Mouse (Mus musculus): ENCODE results near the gene Tbcd.

Gene Tbcd

DNA sequence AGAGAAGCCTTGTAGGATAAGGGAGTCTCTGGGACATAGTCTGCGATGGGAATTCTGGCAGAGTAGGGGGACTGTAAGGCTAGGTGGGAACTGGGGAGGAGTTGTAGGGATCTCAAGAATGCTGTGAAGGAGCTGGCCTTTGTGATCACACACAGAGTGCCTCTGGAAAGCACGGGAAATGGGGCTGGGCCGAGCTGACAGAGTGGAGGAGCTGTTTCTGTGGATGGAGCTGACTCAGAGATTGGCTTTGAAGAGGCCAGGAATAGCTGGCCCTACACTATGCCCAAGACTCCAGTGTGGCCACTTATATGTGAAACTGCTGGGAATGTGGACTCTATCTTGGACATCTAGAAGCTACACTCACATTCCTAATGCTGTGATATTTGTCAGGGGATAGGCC lies 84.8 kb downstream of the Tbcd start:
- DNase-seq (ENCODE audit: low spot score) = no peak

DNA sequence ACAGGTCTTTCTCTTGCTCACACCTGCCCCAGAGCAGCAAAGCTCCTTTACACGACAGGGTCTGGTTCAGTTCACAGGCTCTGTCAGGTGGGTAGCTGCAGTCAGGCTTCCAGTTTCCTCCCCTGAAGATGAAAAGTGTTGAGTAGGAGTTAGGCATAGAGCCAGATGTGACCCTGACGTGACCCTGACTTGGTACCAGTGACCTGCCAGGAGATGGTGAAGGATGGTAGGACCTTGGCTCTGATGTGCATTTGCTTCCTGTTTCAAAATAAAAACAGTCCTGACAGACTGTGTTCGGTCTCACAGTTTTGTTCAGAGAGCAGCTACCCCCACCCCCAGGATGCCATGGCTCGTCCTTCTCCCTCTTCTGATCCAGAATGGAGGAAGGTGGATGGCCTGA lies 90.7 kb downstream of the Tbcd start:
- no peak for DNase-seq (ENCODE audit: low spot score)

DNA sequence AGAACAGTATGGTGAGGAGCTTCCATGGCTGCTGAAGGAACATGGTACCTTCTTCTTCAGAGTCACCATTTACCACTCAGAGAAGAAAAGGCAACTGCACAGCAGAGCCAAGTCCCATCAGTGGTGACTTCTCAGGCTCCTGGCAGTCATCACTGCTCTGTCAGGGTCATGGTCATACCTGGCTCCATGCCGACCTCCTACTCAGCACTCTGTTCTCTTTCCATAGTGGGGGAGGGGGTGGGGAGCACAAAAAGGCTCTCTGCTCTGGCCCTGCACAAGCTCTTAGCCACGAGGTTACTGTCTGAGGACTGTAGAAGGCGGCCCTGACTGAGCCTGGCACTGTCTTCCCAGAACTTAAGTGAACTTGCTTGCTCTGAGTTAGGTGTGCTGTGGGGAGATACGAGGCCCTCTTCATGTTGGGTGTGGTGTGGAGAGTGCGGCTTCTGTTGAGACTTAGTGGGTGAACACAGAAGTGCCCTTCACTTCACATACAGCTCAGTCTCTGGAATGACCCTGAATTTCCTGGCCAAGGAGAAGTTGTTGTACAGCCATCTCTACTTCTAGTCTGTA lies 91.6 kb downstream of the Tbcd start:
- DNase-seq (ENCODE audit: low spot score) = no peak

DNA sequence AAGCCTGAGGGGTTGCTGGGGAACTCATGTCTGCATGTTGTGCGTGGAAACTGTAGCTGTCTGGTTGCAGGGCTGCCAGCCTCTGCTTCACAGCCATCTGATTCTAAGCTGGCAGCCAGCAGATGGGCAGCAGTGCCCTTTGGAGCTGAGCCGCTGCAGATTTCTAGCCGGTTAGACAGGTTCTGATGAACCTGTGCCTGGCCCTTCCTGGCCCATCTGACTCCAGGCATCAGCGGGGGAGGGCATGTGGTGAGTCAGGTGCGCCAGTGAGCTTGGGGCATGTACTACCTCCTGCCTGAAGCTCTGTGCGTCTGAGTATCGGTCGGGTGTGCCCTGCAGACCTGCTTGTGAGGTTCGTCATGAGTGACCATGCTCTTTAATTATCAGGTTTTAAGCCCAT lies 92.2 kb downstream of the Tbcd start:
- DNase-seq (ENCODE audit: low spot score) = no peak

DNA sequence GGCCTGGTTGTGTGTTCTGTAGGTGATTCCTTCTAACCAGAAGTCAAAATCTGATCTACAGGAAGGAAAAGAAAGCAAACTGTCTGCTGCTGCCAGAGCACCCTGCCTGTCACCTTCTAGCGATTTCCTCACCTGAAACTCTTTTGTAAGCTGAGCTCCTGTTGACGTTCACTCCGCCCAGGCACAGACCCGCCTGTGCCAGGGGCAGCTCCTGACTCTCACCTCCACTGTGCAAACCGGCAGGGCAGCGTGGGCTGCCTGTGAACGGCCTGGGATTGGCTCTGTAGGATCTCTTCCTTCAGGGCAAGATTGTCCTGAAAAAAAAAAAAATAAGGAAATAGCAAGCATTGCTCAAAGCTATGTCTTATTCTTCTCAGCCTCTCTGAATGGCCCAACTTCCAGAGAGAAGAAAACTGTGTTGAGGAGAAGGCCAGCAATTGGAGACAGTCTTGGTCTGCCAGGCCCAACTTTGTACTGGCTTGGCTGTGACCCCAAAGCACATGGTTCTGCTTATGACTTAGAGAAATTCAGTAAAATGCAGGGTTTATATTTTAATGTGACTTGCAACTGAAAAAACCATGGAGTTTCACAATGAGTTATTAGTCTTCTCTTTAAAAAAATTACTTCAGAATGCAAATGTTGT lies 93.1 kb downstream of the Tbcd start:
- DNase-seq (ENCODE audit: low spot score) = no peak

DNA sequence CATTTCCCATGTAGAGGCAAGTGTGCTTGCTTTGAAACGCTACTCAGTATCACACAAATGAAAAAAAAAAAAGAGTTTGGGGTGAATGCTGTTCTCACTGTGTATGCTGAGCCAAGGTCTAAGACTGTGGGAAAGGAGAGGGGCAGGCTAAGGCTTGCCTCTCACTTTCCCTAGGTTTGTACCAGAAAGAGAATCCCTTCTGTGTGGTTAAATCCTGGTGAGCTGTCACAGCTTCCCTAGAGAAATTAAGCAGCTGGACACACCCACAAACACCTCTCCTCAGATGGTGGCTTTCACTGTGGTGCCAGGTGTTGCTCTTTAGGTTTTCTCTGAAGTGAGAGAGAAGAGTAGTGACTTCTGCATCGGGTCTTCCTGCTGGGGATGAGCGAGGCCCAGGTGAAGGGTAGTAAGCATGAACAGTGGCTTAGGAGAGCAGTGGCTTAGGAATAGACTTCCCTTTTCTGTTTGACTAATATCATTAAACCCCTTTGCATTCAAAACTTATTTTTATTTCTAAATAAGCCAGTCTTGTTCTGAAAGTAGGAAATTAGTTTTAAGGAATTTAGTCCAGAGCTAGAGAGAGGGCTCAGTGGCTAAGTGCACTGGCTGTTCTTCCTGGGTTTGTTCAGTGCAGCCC lies 93.8 kb downstream of the Tbcd start:
- no peak for DNase-seq (ENCODE audit: low spot score)

DNA sequence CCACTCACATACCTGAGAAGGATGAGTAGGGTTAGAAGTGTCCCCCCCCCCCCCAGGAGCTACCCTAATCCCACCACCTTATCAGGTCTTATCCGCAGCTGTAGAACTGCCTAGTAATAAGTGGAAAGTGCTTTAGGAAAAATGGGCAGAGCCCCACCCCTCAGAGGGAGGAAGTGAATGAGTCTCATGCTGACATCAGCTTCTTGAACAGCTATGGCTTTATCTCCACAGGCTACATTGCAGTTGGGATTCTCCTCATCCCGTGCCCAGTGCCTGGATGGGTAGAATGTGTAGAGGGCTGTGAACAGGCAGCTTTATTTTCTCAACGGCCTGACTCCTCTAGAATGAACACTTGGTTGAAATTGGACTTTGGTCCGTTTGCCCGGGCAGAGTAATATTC lies 95.5 kb downstream of the Tbcd start:
- DNase-seq (ENCODE audit: low spot score) = no peak

DNA sequence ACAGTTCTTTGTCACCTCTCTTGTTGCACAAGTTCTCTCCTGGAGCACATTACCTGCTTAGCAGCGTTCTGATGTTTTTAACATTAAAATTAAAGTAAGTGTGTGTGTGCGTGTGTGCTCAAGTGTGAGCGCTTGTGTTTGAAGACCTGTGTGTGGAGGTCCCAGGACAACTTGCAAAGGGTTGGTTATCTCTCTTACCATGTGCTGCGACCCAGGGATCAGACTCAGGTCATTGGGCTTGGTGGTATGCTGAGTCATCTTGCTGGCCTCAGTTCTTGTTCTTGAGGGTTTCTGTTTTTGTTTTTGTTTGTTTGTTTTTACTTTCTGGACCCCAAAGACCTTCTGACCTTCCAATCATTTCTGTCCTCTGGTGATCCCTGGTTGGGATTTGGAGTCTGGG lies 96.2 kb downstream of the Tbcd start:
- DNase-seq (ENCODE audit: low spot score) = no peak

DNA sequence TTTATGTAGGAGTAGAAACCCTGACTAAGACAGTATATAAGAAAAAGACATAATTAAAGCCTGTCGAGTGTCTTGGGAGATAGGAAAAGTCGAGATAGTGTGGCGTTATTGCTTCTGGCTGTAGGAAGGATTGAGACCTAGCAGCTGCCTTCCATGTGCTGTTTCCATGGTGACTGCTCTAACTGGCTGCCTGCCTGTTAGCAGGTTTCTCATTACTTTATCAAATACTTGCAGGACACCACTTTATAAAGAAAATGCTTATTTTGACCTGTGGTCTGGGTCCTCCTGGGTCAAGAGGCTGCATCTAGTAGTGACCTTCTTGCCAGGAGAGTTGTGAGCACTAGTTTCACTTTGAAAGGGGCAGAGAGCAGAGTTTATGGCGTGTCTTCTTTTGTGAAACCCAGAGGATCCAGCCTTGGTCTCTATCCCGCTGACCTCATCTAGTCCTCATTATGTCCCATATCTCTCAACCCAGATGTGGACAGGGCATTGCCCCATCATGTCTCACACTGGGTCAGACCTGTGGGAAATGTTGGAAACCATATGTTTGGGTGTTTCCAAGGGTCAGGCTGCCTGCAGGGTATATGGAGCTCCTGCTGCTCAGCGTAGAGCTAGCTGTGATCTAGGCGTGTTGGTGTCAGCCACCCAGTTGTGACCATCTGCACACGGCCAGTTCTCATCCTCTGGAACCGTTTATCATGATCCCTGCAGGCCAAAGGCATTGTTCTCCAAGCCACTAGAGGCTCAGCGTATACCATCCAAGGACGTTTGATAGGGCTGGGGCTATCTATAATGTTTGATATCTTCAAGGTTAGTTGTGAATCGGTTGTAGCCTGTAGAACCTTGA lies 97.5 kb downstream of the Tbcd start:
- DNase-seq (ENCODE audit: low spot score) = no peak

DNA sequence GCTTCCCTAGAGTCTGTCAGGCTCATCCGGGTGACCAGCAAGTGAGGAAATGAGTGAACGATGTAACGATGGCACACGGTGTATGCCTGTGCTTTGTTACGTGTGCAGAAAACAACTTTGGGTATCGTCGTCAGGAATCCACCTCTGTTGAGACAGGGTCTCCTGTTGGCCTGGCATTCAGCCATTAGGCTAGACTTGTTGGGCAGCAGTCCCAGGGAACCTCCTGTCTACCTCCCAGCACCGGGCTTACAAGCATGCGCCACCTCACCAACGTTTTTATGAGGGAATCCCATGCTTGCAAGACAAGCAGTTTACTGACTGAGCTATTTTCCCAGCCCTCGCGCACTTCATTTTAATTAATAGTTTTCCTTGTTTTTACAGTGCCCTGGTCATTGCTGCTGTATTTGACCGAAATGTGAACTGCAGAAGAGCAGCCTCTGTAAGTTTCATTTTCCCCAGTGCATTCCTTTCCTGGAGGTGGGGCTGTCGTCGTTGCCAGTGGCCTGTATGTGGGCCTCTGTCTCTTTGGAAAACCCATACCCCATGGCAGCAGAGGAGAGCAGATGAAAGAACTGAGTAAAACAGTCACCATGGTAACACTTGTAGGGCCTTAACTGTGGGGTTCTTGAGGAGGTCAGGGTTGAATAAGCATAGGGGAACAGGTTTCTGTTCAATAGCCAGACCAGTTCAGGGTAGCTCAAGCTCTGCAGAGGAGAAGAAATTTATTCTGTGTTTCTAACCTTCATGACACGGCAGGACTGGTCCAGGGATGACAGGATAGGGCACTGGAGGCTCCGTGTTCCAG lies 98.3 kb downstream of the Tbcd start:
- no peak for DNase-seq (ENCODE audit: low spot score)

DNA sequence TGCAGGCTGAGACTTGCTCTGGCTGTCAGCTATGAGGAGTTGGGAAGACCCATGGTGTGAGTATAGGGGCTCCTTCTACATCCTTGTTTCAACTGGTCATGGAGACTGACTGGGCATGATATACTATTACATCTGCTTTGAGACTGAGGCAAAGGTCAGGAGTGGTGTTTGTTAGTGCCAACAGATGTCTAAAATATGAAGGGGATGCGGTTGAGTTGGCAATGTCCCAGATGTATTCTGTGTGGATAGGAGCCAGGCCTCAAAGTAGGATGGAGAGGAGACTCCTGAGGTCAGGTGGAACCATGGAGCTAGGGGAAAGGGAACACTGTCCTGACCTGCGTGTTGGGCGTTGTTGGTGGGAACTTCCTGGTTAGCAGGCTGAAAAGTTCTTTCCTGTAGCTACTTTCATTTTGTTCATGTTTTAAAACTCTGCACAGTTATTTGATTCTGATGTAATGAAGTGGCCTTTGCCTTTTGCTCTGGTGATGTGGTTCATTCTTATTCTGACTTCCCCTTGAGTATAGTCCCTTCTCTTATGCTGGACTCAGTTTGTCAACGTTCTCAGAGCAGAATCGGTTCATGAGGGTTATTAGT lies 99.6 kb downstream of the Tbcd start:
- DNase-seq (ENCODE audit: low spot score) = no peak

DNA sequence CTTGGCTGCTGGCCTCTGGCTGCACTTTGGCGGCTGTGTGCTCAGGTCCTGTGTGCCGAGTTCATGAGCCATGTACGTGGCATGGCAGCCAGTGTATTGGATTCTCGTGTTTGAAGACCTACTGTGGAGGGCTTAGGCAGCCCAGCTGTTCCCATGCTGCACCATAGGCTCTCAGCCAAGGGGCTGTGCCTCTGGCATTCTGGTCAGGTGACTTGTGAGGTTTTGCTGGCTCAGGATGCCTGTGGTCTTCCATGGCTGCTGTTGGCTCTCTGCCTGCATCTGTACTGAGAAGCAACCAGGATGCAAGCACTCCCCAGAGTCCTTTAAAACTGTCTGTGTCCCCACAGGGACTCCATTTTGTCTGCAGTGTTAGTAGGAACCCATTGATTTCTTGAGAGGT lies 100.4 kb downstream of the Tbcd start:
- no peak for DNase-seq (ENCODE audit: low spot score)

DNA sequence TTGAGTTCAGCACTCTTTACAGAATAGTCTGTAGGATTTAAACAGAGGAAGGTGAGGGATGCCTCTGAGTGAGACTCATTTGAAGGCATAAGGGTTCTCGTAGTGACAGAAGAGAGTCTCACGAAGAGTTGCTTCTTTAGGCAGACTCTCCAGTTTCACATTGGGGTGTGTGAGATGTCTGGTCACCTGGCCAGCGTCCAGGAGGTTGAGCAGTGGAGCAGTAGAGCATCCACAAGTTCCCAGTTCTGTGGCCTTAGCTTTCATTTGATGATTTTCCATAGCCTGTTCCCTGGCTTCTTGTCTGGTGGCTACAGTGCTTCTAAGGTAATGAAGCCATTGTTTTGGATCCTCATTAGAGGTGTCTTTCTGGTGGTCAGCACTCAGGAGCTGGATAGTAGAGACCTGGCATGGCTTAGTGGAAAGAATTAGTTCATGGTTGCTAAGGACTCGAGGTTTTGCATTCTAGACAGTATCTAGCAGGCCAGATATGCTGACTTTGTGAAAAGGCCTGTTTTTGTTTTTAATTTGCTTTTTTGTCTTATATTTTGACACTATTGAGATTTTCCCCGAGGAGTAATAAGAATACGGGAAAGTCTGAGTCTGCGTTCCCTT lies 101.2 kb downstream of the Tbcd start:
- no peak for DNase-seq (ENCODE audit: low spot score)

DNA sequence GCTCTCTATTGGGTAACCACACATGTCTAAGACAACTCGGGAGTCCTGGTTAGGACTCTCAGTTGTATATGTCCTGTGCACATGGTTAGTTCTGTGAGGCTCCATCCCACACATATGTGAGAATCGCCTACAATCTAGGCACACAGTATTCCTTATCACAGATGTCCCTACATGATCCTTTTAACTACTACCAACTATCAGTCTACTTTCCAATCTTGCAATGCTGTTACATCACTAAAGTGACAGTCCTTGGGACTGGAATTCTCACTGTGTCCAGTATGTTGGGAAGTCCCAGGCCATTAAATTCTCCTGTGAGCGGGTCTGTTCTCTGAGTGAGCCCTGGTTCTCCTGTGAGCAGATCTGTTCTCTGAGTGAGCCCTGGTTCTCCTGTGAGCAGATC lies 101.7 kb downstream of the Tbcd start:
- no peak for DNase-seq (ENCODE audit: low spot score)

DNA sequence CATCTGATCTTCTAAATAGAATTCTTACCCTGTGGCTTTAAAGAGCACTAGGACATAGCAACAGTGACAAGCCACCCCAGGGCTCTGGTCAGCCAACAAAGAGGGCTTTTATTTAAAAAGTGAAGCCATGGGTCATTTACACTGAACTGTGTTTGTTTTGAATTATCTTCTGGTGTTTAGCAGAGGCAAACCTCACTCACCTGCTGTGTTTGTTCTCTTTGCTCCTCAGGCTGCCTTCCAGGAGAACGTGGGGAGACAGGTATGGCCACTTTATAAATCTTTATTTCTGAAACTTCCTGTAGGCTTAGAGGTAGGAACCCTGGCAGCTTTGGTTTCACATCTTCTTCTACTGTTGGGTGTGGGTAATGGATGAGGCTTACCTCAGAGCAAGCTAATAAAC lies 105.0 kb downstream of the Tbcd start:
- DNase-seq (ENCODE audit: low spot score) = no peak

DNA sequence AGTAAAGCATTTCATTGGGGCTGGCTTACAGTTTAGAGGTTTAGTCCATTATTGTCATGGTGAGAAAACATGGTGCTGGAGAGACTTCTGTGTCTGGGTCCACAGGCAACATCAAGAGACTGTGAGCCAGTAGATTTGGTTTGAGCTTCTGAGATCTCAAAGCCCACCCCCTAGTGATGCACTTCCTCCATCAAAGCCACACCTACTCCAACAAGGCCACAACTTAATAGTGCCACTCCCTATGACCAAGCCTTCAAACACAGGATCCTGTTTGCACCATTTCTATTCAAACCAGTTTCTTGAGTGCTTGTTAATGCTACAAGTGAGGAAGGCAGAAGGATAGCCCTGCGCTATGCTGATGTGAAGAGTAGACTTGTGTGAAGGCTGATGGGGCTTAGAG lies 106.2 kb downstream of the Tbcd start:
- DNase-seq (ENCODE audit: low spot score) = no peak

DNA sequence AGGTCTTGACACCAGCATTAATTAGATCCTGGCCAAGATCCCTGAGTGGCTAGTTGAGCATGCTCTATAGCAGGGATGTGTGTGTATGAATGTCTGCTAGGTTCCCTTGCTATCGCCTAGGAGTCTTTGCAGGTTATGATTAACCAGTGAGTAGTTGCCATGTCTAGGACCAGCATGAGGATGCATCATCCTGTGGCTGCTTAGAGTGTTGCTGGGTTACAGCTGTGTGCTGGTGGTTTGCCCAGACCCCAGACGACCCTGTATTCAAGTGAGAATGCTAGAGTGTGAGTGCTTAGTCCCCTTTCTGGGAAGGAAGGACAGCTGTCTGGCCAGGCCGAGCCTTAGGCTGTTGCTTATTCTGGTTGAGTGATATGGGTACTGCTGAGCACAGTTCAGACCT lies 106.8 kb downstream of the Tbcd start:
- DNase-seq (ENCODE audit: low spot score) = no peak

DNA sequence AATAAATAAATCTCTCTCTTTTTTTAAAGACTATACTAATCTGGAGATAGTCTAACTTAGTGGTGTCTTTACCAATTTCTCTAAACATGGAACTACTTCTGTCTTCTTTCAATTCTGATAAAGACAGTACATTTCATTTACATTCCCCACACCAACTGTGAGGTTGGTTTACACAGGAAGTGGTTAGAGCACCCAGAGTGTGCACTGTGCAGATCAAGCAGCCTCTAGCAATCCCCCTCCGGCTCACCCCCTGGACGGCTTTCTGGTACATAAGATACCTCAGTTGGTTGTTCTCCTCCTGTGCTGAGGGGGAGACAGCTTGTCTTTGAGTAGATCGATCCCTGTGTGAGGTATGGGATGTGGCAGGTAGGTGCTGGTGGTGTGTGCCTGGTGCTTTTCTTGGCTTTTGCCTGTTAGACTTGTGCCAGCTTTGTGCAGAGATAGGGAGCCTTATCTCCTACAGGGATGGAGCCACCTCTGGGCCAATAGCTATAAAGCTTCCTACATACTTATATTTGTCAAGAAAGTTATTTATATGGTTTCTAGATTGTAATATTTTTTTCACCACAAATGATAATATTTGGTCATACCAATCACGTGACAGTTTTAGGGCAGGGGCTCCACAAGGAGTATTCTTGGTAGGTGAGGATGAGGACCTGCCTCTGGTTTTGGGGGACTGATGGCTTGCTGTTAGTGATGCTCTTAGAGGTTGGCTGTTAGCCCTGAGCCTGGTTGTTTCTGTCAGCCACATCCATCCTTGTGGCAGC lies 108.0 kb downstream of the Tbcd start:
- DNase-seq (ENCODE audit: low spot score) = no peak

DNA sequence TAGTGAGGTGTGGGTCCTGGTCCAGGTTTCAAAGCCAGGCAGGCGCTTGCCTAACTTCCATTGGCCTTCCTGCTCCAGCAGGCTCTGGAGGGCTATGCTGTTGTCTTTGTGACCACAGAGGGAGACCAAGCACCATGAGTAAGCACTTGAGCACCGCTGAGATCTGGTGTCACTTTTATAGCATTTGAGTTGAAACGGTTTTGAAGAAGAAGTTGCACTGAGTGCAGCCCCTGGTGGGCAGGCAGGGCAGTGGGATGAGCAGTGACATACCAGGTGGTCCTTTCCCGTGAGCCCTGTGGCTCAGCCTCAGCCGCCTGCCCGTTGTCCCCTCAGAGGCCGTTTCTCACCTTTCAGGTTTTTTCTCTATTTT lies 108.5 kb downstream of the Tbcd start:
- DNase-seq (ENCODE audit: low spot score) = no peak

DNA sequence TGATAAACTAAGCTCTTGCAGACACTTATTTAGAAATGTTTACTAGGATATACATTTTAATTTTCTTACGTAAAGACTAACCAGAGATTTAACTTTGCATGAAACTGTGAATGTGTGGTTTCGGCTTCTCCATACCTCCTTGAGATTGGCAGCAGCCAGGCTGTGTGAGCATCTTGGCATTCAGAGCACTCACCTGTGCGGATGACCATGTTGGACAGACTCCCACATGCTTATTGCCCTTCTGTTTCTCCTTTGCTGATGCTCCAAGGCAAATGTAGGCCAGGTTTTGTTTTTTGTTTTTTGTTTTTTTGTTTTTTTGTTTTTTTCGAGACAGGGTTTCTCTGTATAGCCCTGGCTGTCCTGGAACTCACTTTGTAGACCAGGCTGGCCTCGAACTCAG lies 111.6 kb downstream of the Tbcd start:
- DNase-seq (ENCODE audit: low spot score) = no peak

DNA sequence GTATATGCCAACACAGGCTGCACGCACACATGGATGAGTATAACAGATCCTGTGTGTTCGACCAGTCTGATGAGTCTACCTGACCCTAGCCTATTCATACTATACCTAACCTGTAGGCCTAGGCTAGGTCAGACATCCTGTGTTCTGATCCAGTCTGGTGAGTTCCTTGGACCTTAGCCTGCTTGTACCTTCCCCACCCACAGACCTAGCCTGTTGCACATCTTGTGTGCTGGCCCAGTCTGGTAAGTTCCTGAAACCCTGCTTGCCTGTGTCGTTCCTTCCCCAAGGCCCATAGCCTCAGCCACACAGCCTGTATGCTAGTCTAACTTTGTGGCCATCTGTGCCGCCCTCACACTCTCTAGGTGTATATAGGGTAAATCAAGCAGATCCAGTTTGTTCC lies 112.5 kb downstream of the Tbcd start:
- DNase-seq (ENCODE audit: low spot score) = no peak

Measured in urinary bladder, postnatal 10 days (tissue).